ENCODE assay signal across 8 mouse cellular contexts in genomic region chr9:20990861-20991260, GRCm38 (mm10). TPM values are rescaled to one million over a fixed set of nuclear protein-coding genes. Genes with fewer than 3 reads are reported as not detected.
DNase-seq lines count a peak whose midpoint lies in the region; ATAC-seq and TF ChIP-seq lines count a peak whose summit lies in the region.

No protein-coding gene starts in this region.

- TF ChIP-seq EP300 in lung, postnatal 0 days (IDR thresholded peaks at IDR 0.05), result peak; percentile 33; the same call in 1 of the 2 replicates

- no peak overlapping the region for H3K27ac ChIP-seq in gastrocnemius, adult 2 months
- peak overlapping the region; percentile 68 for H3K27ac ChIP-seq in embryonic facial prominence, embryonic 13.5 days
- H3K27ac ChIP-seq in kidney, embryonic 14.5 days (ENCODE audit: low read depth, low read length), result no peak overlapping the region
- peak overlapping the region; percentile 68 for H3K27ac ChIP-seq in lung, postnatal 0 days (ENCODE audit: low read length)

- peak overlapping the region; percentile 31; the same call in 1 of the 2 replicates for H3K4me3 ChIP-seq in gastrocnemius, adult 2 months
- no peak overlapping the region; the same call in 1 of the 2 replicates for H3K4me3 ChIP-seq in embryonic facial prominence, embryonic 13.5 days
- H3K4me3 ChIP-seq in kidney, embryonic 14.5 days (ENCODE audit: low read length), result 0 out of 2 replicates have a peak overlapping the region, but pooled peaks have one; percentile 2
- no peak overlapping the region for H3K4me3 ChIP-seq in lung, postnatal 0 days (ENCODE audit: low read depth, low read length)

- H3K4me1 ChIP-seq in embryonic facial prominence, embryonic 13.5 days, result peaks cover 30% of the 10 kb centered on the region
- H3K4me1 ChIP-seq in kidney, embryonic 14.5 days (ENCODE audit: control insufficient read depth, insufficient read depth, low read length), result 0 out of 2 replicates have a peak, but pooled peaks cover 6% of the 10 kb centered on the region
- peaks cover 7% of the 10 kb centered on the region; the same call in 1 of the 2 replicates for H3K4me1 ChIP-seq in lung, postnatal 0 days (ENCODE audit: insufficient read depth, low read depth, low read length)

- peak overlapping the region; percentile 50 for H3K4me2 ChIP-seq in embryonic facial prominence, embryonic 13.5 days
- H3K4me2 ChIP-seq in kidney, embryonic 14.5 days (replicated peaks; ENCODE audit: low read depth, low read length), result peak overlapping the region; percentile 21; the same call in 1 of the 2 replicates
- H3K4me2 ChIP-seq in lung, postnatal 0 days (replicated peaks; ENCODE audit: low read depth, low read length), result no peak overlapping the region

- no peak for DNase-seq in gastrocnemius, adult 2 months
- no peak for DNase-seq in gastrocnemius, adult 18-20 months (ENCODE audit: low spot score)
- peak; percentile 93 for DNase-seq in lung, postnatal 0 days (ENCODE audit: low spot score)
- no peak for DNase-seq in spleen, adult 18-20 months
- no peak for DNase-seq in left cerebral cortex, postnatal 36 days (ENCODE audit: low spot score in 2 of 2)
- no peak for DNase-seq in layer of hippocampus, adult 9-10 months (ENCODE audit: low spot score)

- H3K9me3 ChIP-seq in embryonic facial prominence, embryonic 13.5 days, result no peaks in the 10 kb centered on the region
- H3K9me3 ChIP-seq in kidney, embryonic 14.5 days (ENCODE audit: control insufficient read depth, low read length), result no peaks in the 10 kb centered on the region
- no peaks in the 10 kb centered on the region for H3K9me3 ChIP-seq in lung, postnatal 0 days (ENCODE audit: low read length)

- intact Hi-C loops in gastrocnemius, adult 2 months (cut with DNase I), result no loop called here
- intact Hi-C loops in left cerebral cortex, postnatal 36 days (cut with DNase I), result no loop called here

- 2% methylated on average over 10 of the region's 10 CpGs for WGBS in embryonic facial prominence, embryonic 13.5 days
- WGBS in kidney, embryonic 14.5 days, result 2% methylated on average over 10 of the region's 10 CpGs
- WGBS in lung, postnatal 0 days, result 6% methylated on average over 10 of the region's 10 CpGs

- no peaks in the 10 kb centered on the region for H3K27me3 ChIP-seq in embryonic facial prominence, embryonic 13.5 days
- H3K27me3 ChIP-seq in kidney, embryonic 14.5 days (ENCODE audit: control insufficient read depth, insufficient read depth, low read length), result no peaks in the 10 kb centered on the region; the same call in 1 of the 2 replicates
- no peaks in the 10 kb centered on the region for H3K27me3 ChIP-seq in lung, postnatal 0 days (replicated peaks; ENCODE audit: insufficient read depth, low read length)

- no peak for TF ChIP-seq CTCF in gastrocnemius, adult 2 months (IDR thresholded peaks at IDR 0.05)
- no peak for TF ChIP-seq CTCF in lung, postnatal 0 days (IDR thresholded peaks at IDR 0.05)

- peak overlapping the region; percentile 37; the same call in 1 of the 2 replicates for H3K9ac ChIP-seq in embryonic facial prominence, embryonic 13.5 days
- 0 out of 2 replicates have a peak overlapping the region, but pooled peaks have one; percentile 8 for H3K9ac ChIP-seq in kidney, embryonic 14.5 days (ENCODE audit: low read depth, low read length)
- H3K9ac ChIP-seq in lung, postnatal 0 days (replicated peaks; ENCODE audit: low read depth), result no peak overlapping the region

- no peaks in the 10 kb centered on the region for H3K36me3 ChIP-seq in embryonic facial prominence, embryonic 13.5 days
- H3K36me3 ChIP-seq in kidney, embryonic 14.5 days (ENCODE audit: control insufficient read depth, insufficient read depth, low read length), result no peaks in the 10 kb centered on the region
- no peaks in the 10 kb centered on the region for H3K36me3 ChIP-seq in lung, postnatal 0 days (ENCODE audit: insufficient read depth, low read length)

- no peak for ATAC-seq in embryonic facial prominence, embryonic 13.5 days (ENCODE audit: insufficient number of reproducible peaks, insufficient read depth, low FRiP score, low TSS enrichment, low read depth)
- 0 out of 2 replicates have a peak, but pooled peaks have one; percentile 10 for ATAC-seq in kidney, embryonic 14.5 days (ENCODE audit: low FRiP score, low TSS enrichment)
- peak; percentile 24 for ATAC-seq in lung, postnatal 0 days

RNA-seq across cellular contexts. Expression of gene Mrpl4, which starts 11.7 kb away (rescaled TPM):
- 10 to 100 TPM; 51.8 to 70.0 TPM for total RNA-seq in gastrocnemius, adult 2 months (2021)
- 10 to 100 TPM; 57.9 to 58.8 TPM for total RNA-seq in gastrocnemius, adult 18-20 months (2021)
- 142 TPM in 2 replicates for polyA plus RNA-seq in embryonic facial prominence, embryonic 13.5 days (2015; fragmentation: Nextera tagmentation; extraction: Ambion mirVana)
- polyA plus RNA-seq in kidney, embryonic 14.5 days (2014; fragmentation: Nextera tagmentation; extraction: Ambion mirVana), result 145 and 146 TPM in 2 replicates
- 112 and 125 TPM in 2 replicates for polyA plus RNA-seq in lung, postnatal 0 days (2015; fragmentation: Nextera tagmentation; extraction: Ambion mirVana)
- 10 to 100 TPM; 59.6 to 62.5 TPM for total RNA-seq in left cerebral cortex, postnatal 36 days (2021)

RNA-seq across cellular contexts. Expression of gene S1pr2, which starts 14.3 kb away (rescaled TPM):
- 1 to 10 TPM; 2.0 to 2.3 TPM for total RNA-seq in gastrocnemius, adult 2 months (2021)
- 1 to 10 TPM in 1 of 2 experiments, under 1 TPM in 1; 0.68 to 1.9 TPM for total RNA-seq in gastrocnemius, adult 18-20 months (2021)
- polyA plus RNA-seq in embryonic facial prominence, embryonic 13.5 days (2015; fragmentation: Nextera tagmentation; extraction: Ambion mirVana), result 67.8 and 71.5 TPM in 2 replicates
- 26.7 and 36.1 TPM in 2 replicates for polyA plus RNA-seq in kidney, embryonic 14.5 days (2014; fragmentation: Nextera tagmentation; extraction: Ambion mirVana)
- 60.8 and 62.3 TPM in 2 replicates for polyA plus RNA-seq in lung, postnatal 0 days (2015; fragmentation: Nextera tagmentation; extraction: Ambion mirVana)
- 1 to 10 TPM; 3.0 to 3.6 TPM for total RNA-seq in left cerebral cortex, postnatal 36 days (2021)

RNA-seq across cellular contexts. Expression of gene Icam1, which starts 24.9 kb away (rescaled TPM):
- 1 to 10 TPM; 1.7 to 1.9 TPM for total RNA-seq in gastrocnemius, adult 2 months (2021)
- 1 to 10 TPM; 1.6 to 3.0 TPM for total RNA-seq in gastrocnemius, adult 18-20 months (2021)
- polyA plus RNA-seq in embryonic facial prominence, embryonic 13.5 days (2015; fragmentation: Nextera tagmentation; extraction: Ambion mirVana), result 13.4 and 15.4 TPM in 2 replicates
- polyA plus RNA-seq in kidney, embryonic 14.5 days (2014; fragmentation: Nextera tagmentation; extraction: Ambion mirVana), result 7.1 and 10.3 TPM in 2 replicates
- 236 and 352 TPM in 2 replicates for polyA plus RNA-seq in lung, postnatal 0 days (2015; fragmentation: Nextera tagmentation; extraction: Ambion mirVana)
- 1 to 10 TPM; 2.4 to 3.2 TPM for total RNA-seq in left cerebral cortex, postnatal 36 days (2021)

RNA-seq across cellular contexts. Expression of gene Dnmt1, which starts 31.2 kb away (rescaled TPM):
- total RNA-seq in gastrocnemius, adult 2 months (2021), result 1 to 10 TPM; 5.2 to 7.9 TPM
- 1 to 10 TPM; 6.0 to 6.7 TPM for total RNA-seq in gastrocnemius, adult 18-20 months (2021)
- 102 and 109 TPM in 2 replicates for polyA plus RNA-seq in embryonic facial prominence, embryonic 13.5 days (2015; fragmentation: Nextera tagmentation; extraction: Ambion mirVana)
- 71.8 and 87.1 TPM in 2 replicates for polyA plus RNA-seq in kidney, embryonic 14.5 days (2014; fragmentation: Nextera tagmentation; extraction: Ambion mirVana)
- 14.5 and 15.5 TPM in 2 replicates for polyA plus RNA-seq in lung, postnatal 0 days (2015; fragmentation: Nextera tagmentation; extraction: Ambion mirVana)
- 10 to 100 TPM; 40.1 to 43.0 TPM for total RNA-seq in left cerebral cortex, postnatal 36 days (2021)

RNA-seq across cellular contexts. Expression of gene Icam4, which starts 38.3 kb away (rescaled TPM):
- total RNA-seq in gastrocnemius, adult 2 months (2021), result 1 to 10 TPM; 1.2 to 2.2 TPM
- 1 to 10 TPM; 1.4 to 2.8 TPM for total RNA-seq in gastrocnemius, adult 18-20 months (2021)
- polyA plus RNA-seq in embryonic facial prominence, embryonic 13.5 days (2015; fragmentation: Nextera tagmentation; extraction: Ambion mirVana), result 0.27 and 2.6 TPM in 2 replicates
- polyA plus RNA-seq in kidney, embryonic 14.5 days (2014; fragmentation: Nextera tagmentation; extraction: Ambion mirVana), result 0.45 and 0.49 TPM in 2 replicates
- 3.3 and 3.8 TPM in 2 replicates for polyA plus RNA-seq in lung, postnatal 0 days (2015; fragmentation: Nextera tagmentation; extraction: Ambion mirVana)
- total RNA-seq in left cerebral cortex, postnatal 36 days (2021), result 1 to 10 TPM; 1.2 to 1.3 TPM

Comparison
In these comparisons a context has a peak if more than half of its experiments do, and no peak if none do; other contexts are left out.
1. H3K27ac ChIP-seq: peak in embryonic facial prominence, embryonic 13.5 days (single experiment) and lung, postnatal 0 days (single experiment); none in gastrocnemius, adult 2 months (single experiment) and kidney, embryonic 14.5 days (single experiment).
2. H3K4me3 ChIP-seq: peak in gastrocnemius, adult 2 months (single experiment) and kidney, embryonic 14.5 days (single experiment); none in embryonic facial prominence, embryonic 13.5 days (single experiment) and lung, postnatal 0 days (single experiment).